Comparison of ENCODE assay signal across 12 mouse cellular contexts in the genomic region with DNA sequence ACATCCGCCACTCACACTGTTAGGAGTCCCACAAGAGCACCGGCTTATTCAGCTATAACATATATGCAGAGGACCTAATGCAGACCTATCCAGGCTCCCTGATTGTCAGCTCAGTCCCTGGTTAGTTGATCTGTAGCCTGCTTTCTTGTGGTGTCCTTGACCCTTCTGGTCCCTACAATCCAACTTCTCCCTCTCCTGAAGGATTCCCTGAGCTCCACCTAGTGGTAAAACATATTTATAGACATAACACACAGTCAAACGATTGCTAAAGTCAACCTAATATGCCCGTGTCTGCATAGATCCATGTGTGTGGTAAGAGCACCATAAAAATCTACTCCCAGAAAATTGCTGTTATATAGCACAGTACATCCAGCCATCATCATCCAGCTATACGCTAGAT. TPM values are rescaled to one million over a fixed set of nuclear protein-coding genes. Genes with fewer than 3 reads are reported as not detected.
DNase-seq lines count a peak whose midpoint lies in the region; ATAC-seq and TF ChIP-seq lines count a peak whose summit lies in the region.
"Had no signal": no experiment of that assay in that cellular context is flagged by ENCODE, and none has a peak within 500 bp of the region (broad histone marks: within the 10 kb centered on the region; RNA-seq: fewer than 3 reads in every experiment).

No protein-coding gene starts in this region.

- H3K4me3 ChIP-seq in hindbrain, embryonic 14.5 days (replicated peaks; ENCODE audit: low read length) = no peak overlapping the region
- H3K4me3 ChIP-seq in hindbrain, embryonic 10.5 days = no peak overlapping the region
- H3K4me3 ChIP-seq in forebrain, postnatal 0 days (ENCODE audit: low read depth, low read length) = no peak overlapping the region
- no peak overlapping the region for H3K4me3 ChIP-seq in kidney, embryonic 16.5 days (ENCODE audit: low read length)
- H3K4me3 ChIP-seq: heart, embryonic 13.5 days had no signal

- WGBS in hindbrain, embryonic 14.5 days = 67% methylated on average over 5 of the region's 5 CpGs
- 77% methylated on average over 5 of the region's 5 CpGs for WGBS in hindbrain, embryonic 10.5 days
- WGBS in forebrain, postnatal 0 days = 66% methylated on average over 5 of the region's 5 CpGs
- 75% methylated on average over 5 of the region's 5 CpGs for WGBS in kidney, embryonic 16.5 days

- no peaks in the 10 kb centered on the region for H3K36me3 ChIP-seq in hindbrain, embryonic 14.5 days (replicated peaks; ENCODE audit: control insufficient read depth, insufficient read depth)
- H3K36me3 ChIP-seq in hindbrain, embryonic 10.5 days = no peaks in the 10 kb centered on the region
- H3K36me3 ChIP-seq in forebrain, postnatal 0 days (ENCODE audit: insufficient read depth) = no peaks in the 10 kb centered on the region
- H3K36me3 ChIP-seq in kidney, embryonic 16.5 days (ENCODE audit: insufficient read depth, low read length) = no peaks in the 10 kb centered on the region
- H3K36me3 ChIP-seq: heart, embryonic 13.5 days had no signal

- H3K9ac ChIP-seq in hindbrain, embryonic 14.5 days = no peak overlapping the region
- H3K9ac ChIP-seq in forebrain, postnatal 0 days = no peak overlapping the region
- no peak overlapping the region for H3K9ac ChIP-seq in kidney, embryonic 16.5 days (replicated peaks; ENCODE audit: low read length)
- H3K9ac ChIP-seq: heart, embryonic 13.5 days had no signal

- peak; percentile 66 for TF ChIP-seq CTCF in forebrain, postnatal 0 days (IDR thresholded peaks at IDR 0.05; ENCODE audit: low read depth)

- no peak overlapping the region for H3K4me2 ChIP-seq in hindbrain, embryonic 14.5 days (replicated peaks)
- H3K4me2 ChIP-seq in forebrain, postnatal 0 days (ENCODE audit: low read depth) = no peak overlapping the region
- no peak overlapping the region for H3K4me2 ChIP-seq in kidney, embryonic 16.5 days (replicated peaks; ENCODE audit: low read depth, low read length)
- H3K4me2 ChIP-seq: heart, embryonic 13.5 days had no signal

- H3K9me3 ChIP-seq in hindbrain, embryonic 14.5 days (ENCODE audit: control insufficient read depth, low read length) = no peaks in the 10 kb centered on the region
- no peaks in the 10 kb centered on the region for H3K9me3 ChIP-seq in hindbrain, embryonic 10.5 days
- H3K9me3 ChIP-seq in forebrain, postnatal 0 days (ENCODE audit: low read length) = no peaks in the 10 kb centered on the region
- no peaks in the 10 kb centered on the region for H3K9me3 ChIP-seq in kidney, embryonic 16.5 days (ENCODE audit: low read length)
- H3K9me3 ChIP-seq: heart, embryonic 13.5 days had no signal

- intact Hi-C loops in left cerebral cortex, postnatal 10 days (cut with DNase I) = no loop called here

- H3K27ac ChIP-seq in hindbrain, embryonic 14.5 days = no peak overlapping the region
- no peak overlapping the region for H3K27ac ChIP-seq in hindbrain, embryonic 10.5 days
- no peak overlapping the region for H3K27ac ChIP-seq in forebrain, postnatal 0 days (ENCODE audit: low read depth, low read length)
- no peak overlapping the region for H3K27ac ChIP-seq in kidney, embryonic 16.5 days (ENCODE audit: low read length)
- H3K27ac ChIP-seq: heart, embryonic 13.5 days; macrophage had no signal

- no peaks in the 10 kb centered on the region for H3K4me1 ChIP-seq in hindbrain, embryonic 14.5 days (replicated peaks; ENCODE audit: control insufficient read depth, insufficient read depth, low read length)
- H3K4me1 ChIP-seq in hindbrain, embryonic 10.5 days (replicated peaks) = no peaks in the 10 kb centered on the region
- H3K4me1 ChIP-seq in forebrain, postnatal 0 days (ENCODE audit: insufficient read depth) = no peaks in the 10 kb centered on the region
- H3K4me1 ChIP-seq in kidney, embryonic 16.5 days (ENCODE audit: insufficient read depth, low read length) = no peaks in the 10 kb centered on the region
- H3K4me1 ChIP-seq: heart, embryonic 13.5 days had no signal

- no peaks in the 10 kb centered on the region for H3K27me3 ChIP-seq in hindbrain, embryonic 14.5 days (ENCODE audit: control insufficient read depth, insufficient read depth, low read length)
- no peaks in the 10 kb centered on the region for H3K27me3 ChIP-seq in hindbrain, embryonic 10.5 days (ENCODE audit: insufficient read depth, poor library complexity, severe bottlenecking)
- H3K27me3 ChIP-seq in forebrain, postnatal 0 days (ENCODE audit: insufficient read depth, low read length) = no peaks in the 10 kb centered on the region
- H3K27me3 ChIP-seq in kidney, embryonic 16.5 days (ENCODE audit: insufficient read depth, low read length) = no peaks in the 10 kb centered on the region
- H3K27me3 ChIP-seq: heart, embryonic 13.5 days had no signal

- ATAC-seq in hindbrain, embryonic 14.5 days (ENCODE audit: low FRiP score) = no peak
- ATAC-seq in forebrain, postnatal 0 days = no peak
- ATAC-seq in kidney, embryonic 16.5 days (ENCODE audit: low FRiP score, low TSS enrichment) = no peak

- peak; percentile 55 for DNase-seq in hindbrain, embryonic 14.5 days (ENCODE audit: low spot score)
- DNase-seq in hindbrain, embryonic 10.5 days (ENCODE audit: low spot score) = no peak
- DNase-seq in A20 (ENCODE audit: low read depth, low spot score) (peak; percentile 7), adipocyte (ENCODE audit: low spot score) (peak; percentile 24)
- DNase-seq in forebrain, postnatal 0 days = peak; percentile 51
- no peak for DNase-seq in left cerebral cortex, postnatal 10 days (ENCODE audit: extremely low spot score in 1 of 2, low spot score in 2 of 2)
- DNase-seq in layer of hippocampus, adult 8-10 months (ENCODE audit: low spot score in 2 of 2) = no peak
- DNase-seq: layer of hippocampus, postnatal 36 days; thymus, adult 18-20 months had no signal

RNA-seq across cellular contexts. Expression of a gene that starts 37.5 kb away (rescaled TPM):
- polyA plus RNA-seq in hindbrain, embryonic 14.5 days (2014; fragmentation: Nextera tagmentation; extraction: Ambion mirVana) = 6.7 and 10.8 TPM in 2 replicates
- 0.17 TPM in 1 of 2 replicates, not detected in the other for polyA plus RNA-seq in hindbrain, embryonic 10.5 days (2016; fragmentation: Nextera tagmentation; extraction: Ambion mirVana)
- total RNA-seq in forebrain, postnatal 0 days (2014; rRNA removed) = 0.10 and 0.46 TPM in 2 replicates
- polyA plus RNA-seq in forebrain, postnatal 0 days (2015; fragmentation: Nextera tagmentation; extraction: Ambion mirVana) = 0.78 and 1.0 TPM in 2 replicates
- polyA plus RNA-seq in kidney, embryonic 16.5 days (2015; fragmentation: Nextera tagmentation; extraction: Ambion mirVana) = 0.06 TPM in 1 of 2 replicates, not detected in the other
- 1 to 10 TPM; 1.3 to 1.4 TPM for total RNA-seq in left cerebral cortex, postnatal 10 days (2021)
- under 1 TPM; 0.69 to 0.85 (median 0.79) TPM for total RNA-seq in layer of hippocampus, adult 8-10 months (2022)
- polyA plus RNA-seq: heart, embryonic 13.5 days; macrophage had no signal

Comparison
In these comparisons a context has a peak if more than half of its experiments do, and no peak if none do; other contexts are left out.
1. DNase-seq: peak in hindbrain, embryonic 14.5 days (single experiment), A20 (single experiment), adipocyte (single experiment) and forebrain, postnatal 0 days (single experiment); none in hindbrain, embryonic 10.5 days (single experiment), left cerebral cortex, postnatal 10 days (0 of 2) and layer of hippocampus, adult 8-10 months (0 of 2).